Mouse (Mus musculus) neutrophil, adult 59 days (primary cell): ENCODE data around the gene Uspl1. TPM values are rescaled to one million over a fixed set of nuclear protein-coding genes. Genes with fewer than 3 reads are reported as not detected.

ENCODE experiments used
- total RNA-seq, 2 experiments: library from RNA; stranded (reverse); gene quantifications; 1 replicate in 1 of 2; 2 replicates in 1 of 2; pipeline ENCODE4 v1.2.4; 2023

The Uspl1 gene
- total RNA-seq = 10 to 100 TPM; 20.0 to 23.4 TPM

GRCm38 (mm10) chr5:149184104-149184843 lies at the start of gene Uspl1, which contains the start of gene Hmgb1:
Gene Uspl1 (plus strand): TSS chr5:149184350.
Gene Hmgb1 (minus strand): TSS chr5:149184489.

GRCm38 (mm10) chr5:149264405-149264804 lies 80.3 kb downstream of the Uspl1 start, which contains the start of gene Alox5ap:
Gene Alox5ap (plus strand): TSS chr5:149264767.

Other genes with a start within 250 kb of the Uspl1 start
- 1 to 10 TPM in 1 of 2 experiments, under 1 TPM in 1; 0.68 to 1.8 TPM for gene Gm42791, start 189.2 kb upstream of the Uspl1 start, total RNA-seq
- gene Hmgb1, start 139 bp downstream of the Uspl1 start, total RNA-seq = 100 to 1,000 TPM; 248 to 297 TPM
- gene Alox5ap, start 80.4 kb downstream of the Uspl1 start, total RNA-seq = 1,000 to 10,000 TPM; 1,426 to 1,506 TPM
- not detected for gene Medag, start 227.4 kb downstream of the Uspl1 start, total RNA-seq